Mouse (Mus musculus) ES-E14 (cell line): ENCODE results near the gene Fam189a1.

Experiments
- HCFC1 ChIP-seq: IDR thresholded peaks from 2 replicates; pipeline ENCODE4 v1.6.1; 2012; ENCODE audit warnings: low read length, inconsistent platforms, borderline replicate concordance; ENCODE audit not compliant: insufficient read depth
- MAFK ChIP-seq: IDR thresholded peaks from 2 replicates; pipeline ENCODE4 v1.6.1; 2014; ENCODE audit warnings: mild to moderate bottlenecking, low read depth, low read length, inconsistent platforms; ENCODE audit not compliant: insufficient read depth

DNA sequence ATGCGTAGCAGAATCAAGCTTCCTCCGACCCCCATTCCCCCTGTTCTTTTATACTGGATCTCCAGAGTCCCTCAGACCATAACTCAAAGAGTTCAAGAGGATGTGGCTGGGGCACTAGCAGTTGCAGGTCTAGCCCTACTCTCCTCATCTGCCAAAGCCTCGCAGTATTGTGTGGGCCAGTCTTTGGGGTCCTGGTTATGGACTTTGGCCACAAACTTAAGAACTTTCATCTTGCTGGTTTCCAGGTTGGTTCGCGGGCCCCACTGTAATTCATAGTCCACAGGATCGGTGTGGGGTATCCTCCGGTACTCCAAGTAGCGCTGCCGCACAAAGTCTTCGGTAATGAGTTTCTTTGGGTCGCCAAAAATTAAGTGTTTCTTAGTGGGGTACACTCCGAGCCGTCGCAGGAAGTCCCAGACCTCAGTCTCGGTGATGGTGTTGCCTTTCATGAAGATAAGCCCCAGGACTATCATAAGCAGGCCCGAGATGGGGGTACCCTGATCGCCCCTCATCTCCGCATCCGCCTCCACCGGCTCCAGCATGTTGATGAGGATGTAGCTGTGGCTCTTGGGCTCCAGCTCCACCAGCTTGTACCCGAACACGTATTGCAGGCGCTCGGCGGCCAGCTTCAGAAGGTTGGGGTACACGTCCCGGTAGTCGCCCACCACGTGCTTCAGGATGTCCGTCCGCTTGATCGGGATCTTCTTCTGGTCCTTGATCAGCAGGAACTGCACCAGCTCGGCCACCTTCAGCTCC is 284.2 kb downstream of the Fam189a1 start:
- TF ChIP-seq MAFK: no peak
- no peak for TF ChIP-seq HCFC1
